Mouse (Mus musculus): ENCODE results near the gene Cdcp1. TPM values are rescaled to one million over a fixed set of nuclear protein-coding genes. Genes with fewer than 3 reads are reported as not detected.

Cdcp1 gene
- polyA plus RNA-seq, 1 experiment = not detected

DNA sequence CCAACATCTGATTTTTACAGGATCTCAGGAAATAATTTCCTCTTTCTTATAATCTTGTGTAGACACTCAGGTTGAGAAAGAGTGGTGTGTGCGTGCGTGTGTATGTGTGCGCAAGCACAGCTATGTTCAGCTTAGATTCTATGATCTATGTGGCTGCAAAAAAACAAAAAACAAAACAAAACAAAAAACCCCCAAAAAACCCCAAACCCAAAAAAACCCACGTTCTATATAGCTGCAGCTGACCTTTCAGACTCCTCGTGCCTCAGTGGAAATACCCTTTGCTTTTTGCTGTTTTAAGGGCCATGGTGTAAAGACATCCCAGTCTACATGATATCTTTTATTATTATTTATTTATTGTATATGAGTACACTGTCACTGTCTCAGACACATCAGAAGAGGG is 25.4 kb upstream of the Cdcp1 start:
- Histone ChIP-seq H3K9me3 (ENCODE audit: control insufficient read depth, low read length) (no peaks in the 10 kb centered on the region), H3K36me3 (ENCODE audit: control insufficient read depth) (no peaks in the 10 kb centered on the region), H3K27me3 (ENCODE audit: control insufficient read depth) (peaks cover 11% of the 10 kb centered on the region), H3K4me3 (replicated peaks) (no peak overlapping the region), H3K4me1 (ENCODE audit: control insufficient read depth) (no peaks in the 10 kb centered on the region)
- TF ChIP-seq GATA1 (IDR thresholded peaks at IDR 0.05; ENCODE audit: low read length) (no peak), TAL1 (IDR thresholded peaks at IDR 0.05; ENCODE audit: low read length) (no peak)

DNA sequence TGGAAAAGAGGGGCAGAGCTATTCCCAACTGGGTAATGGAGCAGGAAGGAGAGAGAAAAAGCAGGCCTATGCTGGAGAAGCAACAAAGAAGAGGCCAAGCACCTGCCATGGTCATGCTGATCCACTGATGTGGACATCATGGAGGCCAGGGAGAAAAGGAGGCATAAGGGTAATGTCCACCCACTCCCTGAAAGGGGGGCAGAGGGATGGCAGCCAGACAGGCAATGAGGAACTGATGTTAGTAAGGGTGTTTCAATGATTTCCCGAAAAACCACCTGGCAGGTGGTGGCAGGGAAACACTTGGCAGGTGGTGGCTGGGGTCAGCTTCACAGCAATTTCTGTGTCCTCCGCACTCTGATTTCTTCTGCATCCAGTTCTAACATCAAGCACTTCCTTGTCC is 24.9 kb upstream of the Cdcp1 start:
- Histone ChIP-seq H3K4me1 (ENCODE audit: control insufficient read depth) (no peaks in the 10 kb centered on the region), H3K4me3 (replicated peaks) (no peak overlapping the region), H3K9me3 (ENCODE audit: control insufficient read depth, low read length) (no peaks in the 10 kb centered on the region), H3K27me3 (ENCODE audit: control insufficient read depth) (peaks cover 15% of the 10 kb centered on the region), H3K36me3 (ENCODE audit: control insufficient read depth) (no peaks in the 10 kb centered on the region)
- TF ChIP-seq TAL1 (IDR thresholded peaks at IDR 0.05; ENCODE audit: low read length) (no peak), GATA1 (IDR thresholded peaks at IDR 0.05; ENCODE audit: low read length) (no peak)

DNA sequence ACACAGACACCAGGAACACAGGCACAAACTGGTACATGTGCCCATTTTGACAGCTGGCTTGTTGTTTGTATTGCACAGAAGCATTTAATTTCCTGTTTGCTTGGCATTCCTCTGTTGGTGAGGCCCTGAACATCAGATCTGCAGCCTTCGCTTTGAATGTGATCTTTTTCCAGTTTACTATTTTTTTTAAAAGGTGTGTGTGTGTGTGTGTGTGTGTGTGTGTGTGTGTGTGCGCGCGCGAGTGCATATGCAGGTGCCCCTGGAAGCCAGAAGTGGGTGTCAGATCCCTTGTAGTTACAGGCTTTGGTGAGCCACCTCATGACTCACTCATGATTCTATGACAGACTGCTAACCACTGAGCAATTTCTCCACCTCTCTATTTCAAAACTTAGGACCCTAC is 24.4 kb upstream of the Cdcp1 start:
- Histone ChIP-seq H3K27me3 (ENCODE audit: control insufficient read depth) (peaks cover 20% of the 10 kb centered on the region), H3K36me3 (ENCODE audit: control insufficient read depth) (no peaks in the 10 kb centered on the region), H3K9me3 (ENCODE audit: control insufficient read depth, low read length) (no peaks in the 10 kb centered on the region), H3K4me1 (ENCODE audit: control insufficient read depth) (no peaks in the 10 kb centered on the region), H3K4me3 (replicated peaks) (no peak overlapping the region)
- TF ChIP-seq TAL1 (IDR thresholded peaks at IDR 0.05; ENCODE audit: low read length) (no peak), GATA1 (IDR thresholded peaks at IDR 0.05; ENCODE audit: low read length) (no peak)

DNA sequence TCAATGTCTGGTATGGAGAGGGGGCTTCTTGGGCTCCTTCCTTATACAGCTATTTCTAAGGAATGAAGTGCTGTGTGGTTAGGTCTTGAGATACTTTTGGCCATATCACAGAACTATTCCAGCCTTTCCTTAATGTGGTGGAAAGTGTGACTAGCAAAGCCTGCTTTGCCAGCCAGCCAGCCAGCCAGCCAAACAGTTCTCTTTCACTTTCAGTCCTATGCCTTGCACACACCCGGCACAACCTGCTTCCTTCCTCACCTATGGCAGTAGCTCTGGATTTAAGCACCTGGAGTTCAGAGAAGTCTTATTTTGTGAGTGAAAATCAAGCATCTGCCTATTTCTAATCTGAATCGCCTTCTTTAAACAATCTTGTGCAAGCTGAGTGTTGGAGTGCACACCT is 23.8 kb upstream of the Cdcp1 start:
- Histone ChIP-seq H3K4me1 (ENCODE audit: control insufficient read depth) (no peaks in the 10 kb centered on the region), H3K27me3 (ENCODE audit: control insufficient read depth) (peaks cover 22% of the 10 kb centered on the region), H3K4me3 (replicated peaks) (no peak overlapping the region)

DNA sequence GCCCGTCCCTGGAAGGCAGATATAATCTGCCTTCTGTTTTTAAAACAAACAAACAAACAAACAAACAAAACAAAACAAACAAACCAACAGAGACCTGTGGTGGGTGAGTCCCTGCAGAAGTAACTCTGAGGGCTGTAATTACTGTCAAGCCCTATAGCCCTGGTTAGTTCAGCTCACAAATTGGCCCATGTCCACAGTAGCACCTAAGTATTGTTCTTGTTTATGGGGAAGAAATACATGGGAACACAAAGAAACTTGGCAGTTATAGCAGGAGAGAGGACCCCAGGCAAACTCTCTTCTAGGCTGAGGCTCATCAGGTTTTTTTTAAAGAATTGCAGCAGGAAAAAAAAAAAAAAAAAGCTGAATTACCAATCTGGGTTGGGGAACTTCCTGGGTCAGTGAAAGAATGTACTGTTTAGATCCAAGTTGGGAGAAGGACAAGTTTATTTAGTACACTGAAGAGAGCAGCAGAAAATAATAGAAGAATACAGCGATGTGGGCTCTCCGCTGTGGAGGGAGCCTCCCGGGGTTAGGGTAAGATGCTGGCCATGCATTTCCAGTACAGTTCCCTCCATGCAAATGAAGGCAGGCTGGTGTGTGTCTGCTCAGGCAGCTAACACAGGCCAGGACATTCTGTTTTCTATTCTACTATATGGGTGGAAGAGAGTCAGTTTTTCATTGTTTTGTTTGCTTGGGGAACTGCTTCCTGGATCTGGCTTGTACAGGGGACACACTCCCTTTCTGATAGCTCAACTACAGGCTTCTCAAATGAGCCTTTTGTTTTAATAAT is 22.6 kb upstream of the Cdcp1 start:
- H3K4me1 ChIP-seq (ENCODE audit: control insufficient read depth) = no peaks in the 10 kb centered on the region
- peaks cover 25% of the 10 kb centered on the region for H3K27me3 ChIP-seq (ENCODE audit: control insufficient read depth)
- H3K9me3 ChIP-seq (ENCODE audit: control insufficient read depth, low read length) = no peaks in the 10 kb centered on the region
- no peaks in the 10 kb centered on the region for H3K36me3 ChIP-seq (ENCODE audit: control insufficient read depth)
- TF ChIP-seq TAL1 (IDR thresholded peaks at IDR 0.05; ENCODE audit: low read length) = no peak
- TF ChIP-seq GATA1 (IDR thresholded peaks at IDR 0.05; ENCODE audit: low read length) = no peak
- H3K4me3 ChIP-seq (replicated peaks) = no peak overlapping the region

More for the DNA sequence above, 23.8 kb upstream of the Cdcp1 start:
- H3K9me3 ChIP-seq (ENCODE audit: control insufficient read depth, low read length) = no peaks in the 10 kb centered on the region
- TF ChIP-seq TAL1 (IDR thresholded peaks at IDR 0.05; ENCODE audit: low read length) (no peak), GATA1 (IDR thresholded peaks at IDR 0.05; ENCODE audit: low read length) (no peak)
- no peaks in the 10 kb centered on the region for H3K36me3 ChIP-seq (ENCODE audit: control insufficient read depth)

DNA sequence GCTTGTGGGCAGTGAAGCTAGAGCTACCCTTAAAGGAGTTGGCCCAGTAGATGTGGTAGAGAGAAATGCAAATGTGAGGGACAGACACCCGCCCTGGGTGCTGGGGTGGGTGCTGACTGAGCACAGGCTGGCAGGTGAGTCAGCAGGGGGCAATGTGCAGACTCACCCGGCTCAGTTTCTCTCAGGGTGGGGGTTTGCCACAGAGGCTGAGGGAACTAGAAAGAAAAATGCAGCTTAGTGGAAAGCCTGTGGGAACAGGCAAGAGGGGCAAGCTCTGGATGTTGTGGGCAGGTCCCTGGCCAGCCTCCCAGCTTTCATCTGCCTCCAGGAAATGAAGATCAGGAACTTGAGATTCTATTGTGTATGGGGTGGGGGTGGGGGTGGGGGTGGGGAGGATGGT is 21.9 kb upstream of the Cdcp1 start:
- Histone ChIP-seq H3K27me3 (ENCODE audit: control insufficient read depth) (peaks cover 25% of the 10 kb centered on the region), H3K4me3 (replicated peaks) (no peak overlapping the region), H3K36me3 (ENCODE audit: control insufficient read depth) (no peaks in the 10 kb centered on the region), H3K4me1 (ENCODE audit: control insufficient read depth) (no peaks in the 10 kb centered on the region), H3K9me3 (ENCODE audit: control insufficient read depth, low read length) (no peaks in the 10 kb centered on the region)
- TF ChIP-seq GATA1 (IDR thresholded peaks at IDR 0.05; ENCODE audit: low read length) (no peak), TAL1 (IDR thresholded peaks at IDR 0.05; ENCODE audit: low read length) (no peak)

DNA sequence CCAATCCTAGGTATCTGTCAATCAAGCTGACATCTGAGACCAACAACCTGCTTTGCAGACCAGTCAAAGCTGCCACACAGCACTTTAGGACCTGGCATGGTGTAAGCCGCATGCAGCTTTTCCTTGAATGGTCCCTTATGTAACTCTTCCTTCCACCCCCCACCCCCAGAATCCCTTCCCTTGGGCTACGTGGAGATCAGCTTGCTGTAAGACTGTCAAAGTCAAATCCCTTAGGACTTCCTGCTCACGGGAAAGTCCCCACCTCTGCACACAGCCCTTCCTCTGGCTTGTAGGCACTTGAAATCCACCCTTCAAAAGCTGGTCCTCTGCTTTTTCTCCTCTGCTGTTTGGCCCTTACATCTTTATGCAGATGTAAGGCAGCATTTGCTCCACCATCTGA is 19.8 kb upstream of the Cdcp1 start:
- Histone ChIP-seq H3K4me1 (ENCODE audit: control insufficient read depth) (no peaks in the 10 kb centered on the region), H3K36me3 (ENCODE audit: control insufficient read depth) (no peaks in the 10 kb centered on the region), H3K27me3 (ENCODE audit: control insufficient read depth) (peaks cover 25% of the 10 kb centered on the region), H3K9me3 (ENCODE audit: control insufficient read depth, low read length) (no peaks in the 10 kb centered on the region), H3K4me3 (replicated peaks) (no peak overlapping the region)
- no peak for TF ChIP-seq TAL1 (IDR thresholded peaks at IDR 0.05; ENCODE audit: low read length)
- TF ChIP-seq GATA1 (IDR thresholded peaks at IDR 0.05; ENCODE audit: low read length) = no peak

DNA sequence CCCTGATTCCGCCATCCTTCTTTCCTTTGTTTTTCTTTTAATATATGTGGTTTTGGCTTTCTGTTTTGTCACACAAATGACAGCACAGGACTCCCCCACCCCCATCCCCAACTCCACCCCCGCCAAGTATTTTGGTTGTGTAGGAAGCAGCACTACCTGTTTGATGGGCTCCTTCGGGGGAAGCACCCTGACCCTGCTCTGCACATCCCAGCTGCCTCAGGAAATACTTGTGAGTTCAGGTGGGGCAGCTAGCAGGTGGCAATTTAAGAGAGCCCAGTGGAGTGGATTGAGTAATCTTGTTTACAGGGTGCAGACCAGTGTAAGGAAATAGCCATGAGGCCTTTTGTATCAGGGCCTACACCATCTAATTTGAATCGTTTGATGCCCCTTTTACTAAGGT is 14.0 kb upstream of the Cdcp1 start:
- peaks cover 43% of the 10 kb centered on the region for H3K4me1 ChIP-seq (ENCODE audit: control insufficient read depth)
- H3K4me3 ChIP-seq (replicated peaks) = no peak overlapping the region
- peaks cover 3% of the 10 kb centered on the region for H3K27me3 ChIP-seq (ENCODE audit: control insufficient read depth)
- H3K9me3 ChIP-seq (ENCODE audit: control insufficient read depth, low read length) = no peaks in the 10 kb centered on the region
- H3K36me3 ChIP-seq (ENCODE audit: control insufficient read depth) = no peaks in the 10 kb centered on the region
- TF ChIP-seq GATA1 (IDR thresholded peaks at IDR 0.05; ENCODE audit: low read length) = no peak
- no peak for TF ChIP-seq TAL1 (IDR thresholded peaks at IDR 0.05; ENCODE audit: low read length)

DNA sequence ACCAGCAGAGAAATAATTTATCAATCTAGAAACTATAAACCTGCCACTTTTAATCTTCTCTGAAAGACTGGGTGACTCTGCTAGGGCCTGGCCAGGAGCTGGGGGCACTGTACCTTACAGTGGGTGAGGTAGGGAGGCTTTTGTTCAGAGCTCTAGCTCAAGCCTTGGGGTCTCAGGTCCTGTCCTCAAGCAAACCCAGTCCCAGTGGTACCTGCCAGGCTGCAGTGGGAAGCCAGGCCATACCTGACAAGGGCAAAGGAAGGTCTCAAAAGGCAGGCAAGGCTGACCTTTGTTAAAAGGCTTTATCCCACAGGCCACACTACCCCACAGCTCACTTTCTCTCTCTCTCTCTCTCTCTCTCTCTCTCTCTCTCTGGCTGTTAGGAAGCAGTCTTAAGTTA is 12.8 kb upstream of the Cdcp1 start:
- no peak for TF ChIP-seq GATA1 (IDR thresholded peaks at IDR 0.05; ENCODE audit: low read length)
- TF ChIP-seq TAL1 (IDR thresholded peaks at IDR 0.05; ENCODE audit: low read length) = no peak
- no peaks in the 10 kb centered on the region for H3K9me3 ChIP-seq (ENCODE audit: control insufficient read depth, low read length)

More for the DNA sequence above, 12.8 kb upstream of the Cdcp1 start:
- Histone ChIP-seq H3K27me3 (ENCODE audit: control insufficient read depth) (no peaks in the 10 kb centered on the region), H3K4me3 (replicated peaks) (no peak overlapping the region), H3K36me3 (ENCODE audit: control insufficient read depth) (no peaks in the 10 kb centered on the region), H3K4me1 (ENCODE audit: control insufficient read depth) (peaks cover 52% of the 10 kb centered on the region)

All from erythroblast, embryonic 14.5 days (primary cell).